Mouse (Mus musculus): Measurements from ENCODE around the gene Srek1. TPM values are rescaled to one million over a fixed set of nuclear protein-coding genes. Genes with fewer than 3 reads are reported as not detected.
A peak's percentile ranks its signal among the peaks of the same experiment; 100 is the strongest.

Srek1 gene
- polyA plus RNA-seq, 2 experiments, result 79.7 to 90.1 TPM

DNA sequence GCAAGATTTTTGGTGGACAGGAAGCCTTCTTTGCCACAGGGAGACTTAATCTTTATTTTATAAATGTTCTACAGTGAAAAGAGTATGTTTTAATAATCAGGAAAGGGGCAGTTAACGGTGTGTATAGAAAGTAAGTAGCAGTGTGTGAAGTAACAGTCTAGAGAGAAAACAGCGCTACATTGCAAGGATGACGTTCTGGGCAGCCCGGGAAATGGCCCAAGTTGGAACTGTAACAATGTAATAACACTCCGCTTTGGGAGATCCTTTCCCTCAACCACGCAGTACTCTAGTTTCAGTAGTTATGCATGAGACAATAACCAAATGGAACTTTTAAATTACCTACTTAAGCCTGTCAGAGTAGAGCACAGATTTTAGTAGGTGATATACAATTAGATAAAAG is 70.6 kb downstream of the Srek1 start:
- peak; percentile 81 for DNase-seq (ENCODE audit: low spot score)
- Histone ChIP-seq H3K36me3 (ENCODE audit: control insufficient read depth, insufficient read depth, low read length) (no peaks in the 10 kb centered on the region), H3K4me2 (replicated peaks; ENCODE audit: low read depth, low read length, severe bottlenecking) (no peak overlapping the region; the same call in 1 of the 2 replicates), H3K27ac (replicated peaks; ENCODE audit: low read depth, low read length) (0 out of 2 replicates have a peak overlapping the region, but pooled peaks have one; percentile 16), H3K9ac (ENCODE audit: low read depth, low read length, severe bottlenecking) (no peak overlapping the region), H3K4me3 (replicated peaks; ENCODE audit: low read length) (no peak overlapping the region), H3K9me3 (ENCODE audit: control insufficient read depth, low read length) (no peaks in the 10 kb centered on the region), H3K4me1 (ENCODE audit: control insufficient read depth, insufficient read depth, low read length) (peaks cover 4% of the 10 kb centered on the region; the same call in 1 of the 2 replicates), H3K27me3 (ENCODE audit: control insufficient read depth, insufficient read depth, low read length) (no peaks in the 10 kb centered on the region)
- WGBS, result 25% methylated on average over 6 of the region's 6 CpGs
- ATAC-seq (ENCODE audit: low FRiP score, low read depth), result peak; percentile 81
- no peak for TF ChIP-seq POLR2A (IDR thresholded peaks at IDR 0.05; ENCODE audit: borderline replicate concordance, extremely low read depth, insufficient read depth, insufficient read length)

DNA sequence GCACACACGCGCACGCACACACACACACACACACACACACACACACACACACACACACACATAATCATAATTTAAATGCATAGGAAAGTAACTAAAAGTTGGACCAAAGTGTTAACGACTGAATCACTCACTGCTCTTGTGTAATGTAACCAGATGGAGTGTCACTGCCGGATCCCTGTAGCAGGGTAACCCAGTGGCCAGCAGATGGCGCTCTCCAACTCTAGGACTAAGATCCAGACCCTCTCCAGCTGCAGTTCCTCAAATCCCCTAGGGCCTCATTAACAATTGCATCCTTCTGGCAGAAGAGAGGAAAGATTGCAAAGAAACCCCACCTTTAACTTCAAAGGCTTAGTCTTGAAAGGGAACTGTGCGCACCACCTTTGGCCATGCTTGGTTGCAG is 71.0 kb downstream of the Srek1 start:
- no peak for TF ChIP-seq POLR2A (IDR thresholded peaks at IDR 0.05; ENCODE audit: borderline replicate concordance, extremely low read depth, insufficient read depth, insufficient read length)
- ATAC-seq (ENCODE audit: low FRiP score, low read depth) (peak; percentile 81), DNase-seq (ENCODE audit: low spot score) (peak; percentile 91)
- Histone ChIP-seq H3K27me3 (ENCODE audit: control insufficient read depth, insufficient read depth, low read length) (no peaks in the 10 kb centered on the region), H3K27ac (replicated peaks; ENCODE audit: low read depth, low read length) (0 out of 2 replicates have a peak overlapping the region, but pooled peaks have one; percentile 16), H3K4me1 (ENCODE audit: control insufficient read depth, insufficient read depth, low read length) (peaks cover 4% of the 10 kb centered on the region; the same call in 1 of the 2 replicates), H3K4me2 (replicated peaks; ENCODE audit: low read depth, low read length, severe bottlenecking) (no peak overlapping the region; the same call in 1 of the 2 replicates), H3K9me3 (ENCODE audit: control insufficient read depth, low read length) (no peaks in the 10 kb centered on the region), H3K4me3 (replicated peaks; ENCODE audit: low read length) (no peak overlapping the region), H3K36me3 (ENCODE audit: control insufficient read depth, insufficient read depth, low read length) (no peaks in the 10 kb centered on the region), H3K9ac (ENCODE audit: low read depth, low read length, severe bottlenecking) (no peak overlapping the region)
- 33% methylated on average over 7 of the region's 7 CpGs for WGBS

DNA sequence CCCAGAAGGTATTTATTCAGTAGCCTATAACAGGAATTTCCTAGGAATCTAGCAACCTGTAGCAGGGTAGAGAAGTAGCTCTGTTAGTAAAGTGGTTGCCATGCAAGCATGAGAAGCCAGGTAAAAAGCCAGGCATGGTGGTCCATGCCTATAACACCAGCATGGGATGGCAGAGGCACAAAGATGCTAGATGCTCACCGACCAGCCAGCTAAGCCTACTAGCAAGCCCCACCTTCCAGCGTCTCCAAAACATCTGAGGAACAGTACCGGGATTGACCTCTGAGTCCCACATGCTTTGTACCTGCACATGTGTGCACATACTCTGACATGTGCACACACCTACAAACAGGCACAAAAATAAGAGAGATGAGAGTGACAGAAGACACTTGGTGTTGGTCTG is 72.1 kb downstream of the Srek1 start:
- 82% methylated on average over 3 of the region's 3 CpGs for WGBS
- Histone ChIP-seq H3K27me3 (ENCODE audit: control insufficient read depth, insufficient read depth, low read length) (no peaks in the 10 kb centered on the region), H3K4me3 (replicated peaks; ENCODE audit: low read length) (no peak overlapping the region), H3K4me1 (ENCODE audit: control insufficient read depth, insufficient read depth, low read length) (peaks cover 4% of the 10 kb centered on the region; the same call in 1 of the 2 replicates), H3K4me2 (replicated peaks; ENCODE audit: low read depth, low read length, severe bottlenecking) (no peak overlapping the region), H3K9me3 (ENCODE audit: control insufficient read depth, low read length) (no peaks in the 10 kb centered on the region), H3K36me3 (ENCODE audit: control insufficient read depth, insufficient read depth, low read length) (no peaks in the 10 kb centered on the region), H3K9ac (ENCODE audit: low read depth, low read length, severe bottlenecking) (no peak overlapping the region), H3K27ac (replicated peaks; ENCODE audit: low read depth, low read length) (no peak overlapping the region)
- no peak for ATAC-seq (ENCODE audit: low FRiP score, low read depth)
- DNase-seq (ENCODE audit: low spot score), result no peak
- TF ChIP-seq POLR2A (IDR thresholded peaks at IDR 0.05; ENCODE audit: borderline replicate concordance, extremely low read depth, insufficient read depth, insufficient read length), result no peak

DNA sequence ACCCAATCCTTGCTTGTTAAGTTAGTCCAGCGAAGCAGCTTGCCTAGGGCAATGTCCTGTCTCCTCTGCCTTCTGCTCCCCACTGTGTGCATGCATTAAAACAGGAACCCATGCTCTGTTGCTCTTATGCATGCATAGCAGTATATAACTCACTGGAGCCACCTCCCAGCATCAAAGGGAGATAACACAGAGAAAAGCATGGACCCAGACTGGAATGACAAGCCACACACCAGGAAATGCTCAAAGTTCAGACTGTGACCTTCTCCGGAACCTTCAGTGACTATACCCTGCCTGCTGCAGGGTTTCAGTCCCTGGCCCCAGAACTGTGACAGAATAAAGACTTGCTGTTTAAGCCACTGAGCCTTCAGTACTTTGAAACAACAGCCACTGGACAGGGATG is 73.7 kb downstream of the Srek1 start:
- 78% methylated on average over 2 of the region's 2 CpGs for WGBS
- Histone ChIP-seq H3K9me3 (ENCODE audit: control insufficient read depth, low read length) (no peaks in the 10 kb centered on the region), H3K27me3 (ENCODE audit: control insufficient read depth, insufficient read depth, low read length) (no peaks in the 10 kb centered on the region)

DNA sequence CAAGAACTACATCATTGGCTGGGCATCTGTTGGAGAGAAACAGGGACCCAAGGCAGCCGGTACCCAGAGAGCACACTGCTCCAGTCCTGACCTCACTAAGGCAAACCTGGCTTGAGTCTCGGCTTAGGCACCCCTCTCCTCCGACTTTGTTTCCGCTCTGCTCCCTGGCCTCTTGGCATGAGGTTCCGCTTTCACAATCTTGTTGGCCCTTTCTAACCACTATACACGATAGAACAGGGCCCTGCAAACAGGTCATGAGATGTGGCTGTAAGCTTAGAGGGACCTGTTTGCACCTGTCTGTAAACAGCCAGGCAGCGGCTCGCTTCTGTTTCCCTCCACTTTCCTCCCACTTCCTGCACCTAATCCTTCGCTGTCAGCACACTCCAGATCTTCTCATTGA is 76.4 kb downstream of the Srek1 start:
- TF ChIP-seq POLR2A (IDR thresholded peaks at IDR 0.05; ENCODE audit: borderline replicate concordance, extremely low read depth, insufficient read depth, insufficient read length), result no peak
- DNase-seq (ENCODE audit: low spot score), result no peak
- Histone ChIP-seq H3K36me3 (ENCODE audit: control insufficient read depth, insufficient read depth, low read length) (no peaks in the 10 kb centered on the region), H3K27ac (replicated peaks; ENCODE audit: low read depth, low read length) (no peak overlapping the region), H3K4me1 (ENCODE audit: control insufficient read depth, insufficient read depth, low read length) (no peaks in the 10 kb centered on the region), H3K27me3 (ENCODE audit: control insufficient read depth, insufficient read depth, low read length) (no peaks in the 10 kb centered on the region), H3K4me2 (replicated peaks; ENCODE audit: low read depth, low read length, severe bottlenecking) (no peak overlapping the region), H3K9me3 (ENCODE audit: control insufficient read depth, low read length) (no peaks in the 10 kb centered on the region), H3K9ac (ENCODE audit: low read depth, low read length, severe bottlenecking) (no peak overlapping the region), H3K4me3 (replicated peaks; ENCODE audit: low read length) (no peak overlapping the region)
- no peak for ATAC-seq (ENCODE audit: low FRiP score, low read depth)
- WGBS, result 66% methylated on average over 9 of the region's 9 CpGs

More for the DNA sequence above, 73.7 kb downstream of the Srek1 start:
- Histone ChIP-seq H3K4me3 (replicated peaks; ENCODE audit: low read length) (no peak overlapping the region), H3K4me2 (replicated peaks; ENCODE audit: low read depth, low read length, severe bottlenecking) (no peak overlapping the region), H3K4me1 (ENCODE audit: control insufficient read depth, insufficient read depth, low read length) (peaks cover 4% of the 10 kb centered on the region; the same call in 1 of the 2 replicates), H3K9ac (ENCODE audit: low read depth, low read length, severe bottlenecking) (no peak overlapping the region), H3K36me3 (ENCODE audit: control insufficient read depth, insufficient read depth, low read length) (no peaks in the 10 kb centered on the region), H3K27ac (replicated peaks; ENCODE audit: low read depth, low read length) (no peak overlapping the region)
- no peak for TF ChIP-seq POLR2A (IDR thresholded peaks at IDR 0.05; ENCODE audit: borderline replicate concordance, extremely low read depth, insufficient read depth, insufficient read length)
- no peak for ATAC-seq (ENCODE audit: low FRiP score, low read depth)
- no peak for DNase-seq (ENCODE audit: low spot score)

DNA sequence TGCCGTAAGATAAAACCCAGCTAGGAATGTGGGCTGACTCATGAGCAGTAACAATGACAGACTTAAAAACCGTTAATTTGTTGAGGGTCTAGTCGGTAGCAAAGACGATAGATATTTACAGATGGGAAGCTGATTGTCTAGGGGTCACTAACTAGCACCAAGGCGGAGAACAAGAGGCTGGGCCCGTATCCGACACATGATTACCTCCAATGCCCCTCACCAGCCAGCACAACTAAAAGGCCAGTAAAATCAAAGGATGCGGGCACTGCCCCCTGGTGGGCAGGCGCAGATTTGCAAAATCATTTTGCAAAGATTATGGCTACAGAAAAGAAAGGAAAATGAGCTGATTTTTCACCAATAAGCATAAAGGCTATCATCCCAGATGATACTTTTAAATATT is 78.2 kb downstream of the Srek1 start:
- ATAC-seq (ENCODE audit: low FRiP score, low read depth) (no peak), DNase-seq (ENCODE audit: low spot score) (no peak)
- 45% methylated on average over 9 of the region's 9 CpGs for WGBS
- Histone ChIP-seq H3K36me3 (ENCODE audit: control insufficient read depth, insufficient read depth, low read length) (no peaks in the 10 kb centered on the region), H3K4me1 (ENCODE audit: control insufficient read depth, insufficient read depth, low read length) (no peaks in the 10 kb centered on the region), H3K4me3 (replicated peaks; ENCODE audit: low read length) (no peak overlapping the region), H3K9ac (ENCODE audit: low read depth, low read length, severe bottlenecking) (no peak overlapping the region), H3K4me2 (replicated peaks; ENCODE audit: low read depth, low read length, severe bottlenecking) (no peak overlapping the region), H3K27me3 (ENCODE audit: control insufficient read depth, insufficient read depth, low read length) (no peaks in the 10 kb centered on the region), H3K9me3 (ENCODE audit: control insufficient read depth, low read length) (no peaks in the 10 kb centered on the region), H3K27ac (replicated peaks; ENCODE audit: low read depth, low read length) (no peak overlapping the region)
- no peak for TF ChIP-seq POLR2A (IDR thresholded peaks at IDR 0.05; ENCODE audit: borderline replicate concordance, extremely low read depth, insufficient read depth, insufficient read length)
